Mouse (Mus musculus) limb, embryonic 13.5 days (tissue): ENCODE measurements at regions not wholly inside any gene's neighbourhood (a gene's known extent, or its start where the extent isn't known, plus 50 kb on each side); places are given as distances from the start of the nearest gene placed in this dataset.
A peak's percentile ranks its signal among the peaks of the same experiment; 100 is the strongest.

Experiments
- ATAC-seq: fragments of 200-750 bp; cut with Nextera tagmentation; 2 replicates; pipeline ENCODE4 v1.8.0; 2017; ENCODE audit warnings: low read depth, moderate number of reproducible peaks, moderate TSS enrichment; ENCODE audit not compliant: low FRiP score
- H3K27ac ChIP-seq: fragments of 300-500 bp; sonication (generic); 2 replicates; pipeline ENCODE4 v1.5.1; 2015; ENCODE audit warnings: inconsistent platforms, mild to moderate bottlenecking, moderate library complexity
- H3K27me3 ChIP-seq: fragments of 300-500 bp; sonication (generic); 2 replicates; pipeline ENCODE4 v1.6.1; 2015; ENCODE audit warnings: mild to moderate bottlenecking, inconsistent platforms
- H3K36me3 ChIP-seq: fragments of 300-500 bp; sonication (generic); 2 replicates; pipeline ENCODE4 v1.6.1; 2015; ENCODE audit warnings: inconsistent platforms, mild to moderate bottlenecking, moderate library complexity
- H3K4me1 ChIP-seq: fragments of 300-500 bp; sonication (generic); 2 replicates; pipeline ENCODE4 v1.6.1; 2015; ENCODE audit warnings: inconsistent platforms
- H3K4me2 ChIP-seq: fragments of 300-500 bp; sonication (generic); replicated peaks from 2 replicates; pipeline ENCODE4 v1.6.1; 2015; ENCODE audit warnings: inconsistent platforms, mild to moderate bottlenecking, moderate library complexity
- H3K4me3 ChIP-seq: fragments of 300-500 bp; sonication (generic); 2 replicates; pipeline ENCODE4 v1.5.1; 2015; ENCODE audit warnings: moderate library complexity, mild to moderate bottlenecking, inconsistent platforms
- H3K9ac ChIP-seq: fragments of 300-500 bp; sonication (generic); 2 replicates; pipeline ENCODE4 v1.6.1; 2015; ENCODE audit warnings: mild to moderate bottlenecking, inconsistent platforms
- H3K9me3 ChIP-seq: fragments of 300-500 bp; sonication (generic); 2 replicates; pipeline ENCODE4 v1.6.1; 2016; ENCODE audit warnings: inconsistent platforms
- WGBS: fragments of 180-500 bp; shearing (Covaris S2); methylation state at CpG from one replicate; pipeline ENCODE4 v1.1.7; 2015; 5-methylcytosine and 5-hydroxymethylcytosine counted together

- no peaks in the 10 kb centered on the region for H3K36me3 ChIP-seq
- peaks cover 9% of the 10 kb centered on the region for H3K4me1 ChIP-seq
- H3K4me3 ChIP-seq: no peak overlapping the region
- H3K27ac ChIP-seq: no peak overlapping the region
- H3K9me3 ChIP-seq: peaks cover 6% of the 10 kb centered on the region; the same call in 1 of the 2 replicates
- H3K9ac ChIP-seq: no peak overlapping the region
- no peak for ATAC-seq
- H3K27me3 ChIP-seq: no peaks in the 10 kb centered on the region
- no peak overlapping the region for H3K4me2 ChIP-seq
- 96% methylated on average over 1 of the region's 1 CpGs for WGBS
Measured at GRCm38 (mm10) chr3:51050156-51050555, 174.1 kb upstream of the Noct start.

- Histone ChIP-seq H3K9ac (no peak overlapping the region), H3K9me3 (peaks cover 16% of the 10 kb centered on the region), H3K4me3 (no peak overlapping the region), H3K27me3 (no peaks in the 10 kb centered on the region), H3K36me3 (no peaks in the 10 kb centered on the region), H3K27ac (no peak overlapping the region), H3K4me2 (no peak overlapping the region), H3K4me1 (no peaks in the 10 kb centered on the region)
- no peak for ATAC-seq
- WGBS: 58% methylated on average over 8 of the region's 8 CpGs
Measured at GRCm38 (mm10) chr3:51055004-51055403, 169.2 kb upstream of the Noct start.

- no peaks in the 10 kb centered on the region for H3K36me3 ChIP-seq
- no peak for ATAC-seq
- no peak overlapping the region for H3K9ac ChIP-seq
- H3K4me3 ChIP-seq: no peak overlapping the region
- H3K4me1 ChIP-seq: peaks cover 37% of the 10 kb centered on the region
- 16% methylated on average over 4 of the region's 4 CpGs for WGBS
- no peak overlapping the region for H3K4me2 ChIP-seq
- no peaks in the 10 kb centered on the region for H3K9me3 ChIP-seq
- H3K27ac ChIP-seq: peak overlapping the region; percentile 6; the same call in 1 of the 2 replicates
- H3K27me3 ChIP-seq: no peaks in the 10 kb centered on the region
Measured at GRCm38 (mm10) chr3:51064201-51064600, 160.0 kb upstream of the Noct start.

GRCm38 (mm10) chr3:51066373-51066772 lies 157.9 kb upstream of the Noct start:
- 57% methylated on average over 5 of the region's 5 CpGs for WGBS
- ATAC-seq: no peak; the same call in 1 of the 2 replicates

GRCm38 (mm10) chr3:51072417-51072816 lies 151.8 kb upstream of the Noct start:
- Histone ChIP-seq H3K27ac (no peak overlapping the region), H3K36me3 (no peaks in the 10 kb centered on the region), H3K4me2 (no peak overlapping the region), H3K9me3 (no peaks in the 10 kb centered on the region), H3K4me3 (no peak overlapping the region), H3K27me3 (no peaks in the 10 kb centered on the region), H3K4me1 (peaks cover 37% of the 10 kb centered on the region), H3K9ac (no peak overlapping the region)
- WGBS: 67% methylated on average over 10 of the region's 10 CpGs
- ATAC-seq: no peak

More at GRCm38 (mm10) chr3:51066373-51066772, 157.9 kb upstream of the Noct start:
- no peak overlapping the region for H3K4me3 ChIP-seq
- no peak overlapping the region for H3K27ac ChIP-seq
- H3K4me2 ChIP-seq: no peak overlapping the region
- peaks cover 37% of the 10 kb centered on the region for H3K4me1 ChIP-seq
- no peaks in the 10 kb centered on the region for H3K36me3 ChIP-seq
- no peaks in the 10 kb centered on the region for H3K27me3 ChIP-seq
- no peaks in the 10 kb centered on the region for H3K9me3 ChIP-seq
- no peak overlapping the region for H3K9ac ChIP-seq

- ATAC-seq: no peak
- Histone ChIP-seq H3K27me3 (no peaks in the 10 kb centered on the region), H3K27ac (no peak overlapping the region; the same call in 1 of the 2 replicates), H3K36me3 (no peaks in the 10 kb centered on the region), H3K4me1 (peaks cover 42% of the 10 kb centered on the region), H3K4me2 (no peak overlapping the region), H3K9ac (no peak overlapping the region), H3K9me3 (no peaks in the 10 kb centered on the region), H3K4me3 (no peak overlapping the region)
- 74% methylated on average over 15 of the region's 15 CpGs for WGBS
Measured at GRCm38 (mm10) chr3:51073003-51073679, 151.1 kb upstream of the Noct start.

GRCm38 (mm10) chr3:51073743-51074319 lies 150.4 kb upstream of the Noct start:
- no peak overlapping the region for H3K4me2 ChIP-seq
- H3K9me3 ChIP-seq: no peaks in the 10 kb centered on the region
- no peaks in the 10 kb centered on the region for H3K27me3 ChIP-seq
- WGBS: 69% methylated on average over 7 of the region's 7 CpGs
- H3K4me1 ChIP-seq: peaks cover 48% of the 10 kb centered on the region
- H3K4me3 ChIP-seq: no peak overlapping the region
- peak overlapping the region; percentile 77 for H3K27ac ChIP-seq
- ATAC-seq: no peak
- H3K36me3 ChIP-seq: no peaks in the 10 kb centered on the region
- no peak overlapping the region for H3K9ac ChIP-seq

- Histone ChIP-seq H3K27me3 (no peaks in the 10 kb centered on the region), H3K4me3 (no peak overlapping the region), H3K9me3 (no peaks in the 10 kb centered on the region), H3K9ac (no peak overlapping the region), H3K36me3 (no peaks in the 10 kb centered on the region), H3K4me1 (peaks cover 64% of the 10 kb centered on the region), H3K4me2 (no peak overlapping the region), H3K27ac (no peak overlapping the region; the same call in 1 of the 2 replicates)
- 48% methylated on average over 10 of the region's 10 CpGs for WGBS
- ATAC-seq: peak; percentile 65
Measured at GRCm38 (mm10) chr3:51075219-51075920, 148.9 kb upstream of the Noct start.

- Histone ChIP-seq H3K27ac (peak overlapping the region; percentile 12; the same call in 1 of the 2 replicates), H3K4me2 (no peak overlapping the region), H3K9me3 (no peaks in the 10 kb centered on the region), H3K27me3 (no peaks in the 10 kb centered on the region), H3K9ac (no peak overlapping the region), H3K4me1 (peaks cover 76% of the 10 kb centered on the region), H3K4me3 (no peak overlapping the region), H3K36me3 (no peaks in the 10 kb centered on the region)
- 60% methylated on average over 4 of the region's 4 CpGs for WGBS
- ATAC-seq: no peak
Measured at GRCm38 (mm10) chr3:51078459-51078858, 145.8 kb upstream of the Noct start.

GRCm38 (mm10) chr3:51080415-51080814 lies 143.8 kb upstream of the Noct start:
- ATAC-seq: peak; percentile 60
- Histone ChIP-seq H3K9me3 (no peaks in the 10 kb centered on the region), H3K9ac (no peak overlapping the region), H3K36me3 (no peaks in the 10 kb centered on the region), H3K4me2 (no peak overlapping the region), H3K27me3 (no peaks in the 10 kb centered on the region), H3K27ac (peak overlapping the region; percentile 91), H3K4me3 (no peak overlapping the region), H3K4me1 (peaks cover 69% of the 10 kb centered on the region)
- WGBS: 21% methylated on average over 3 of the region's 3 CpGs

GRCm38 (mm10) chr3:51080855-51081254 lies 143.4 kb upstream of the Noct start:
- peak overlapping the region; percentile 91 for H3K27ac ChIP-seq
- peak overlapping the region; percentile 19; the same call in 1 of the 2 replicates for H3K4me2 ChIP-seq
- no peak overlapping the region for H3K9ac ChIP-seq
- H3K9me3 ChIP-seq: no peaks in the 10 kb centered on the region
- WGBS: 7% methylated on average over 7 of the region's 7 CpGs
- H3K4me3 ChIP-seq: no peak overlapping the region
- peak; percentile 89 for ATAC-seq
- H3K4me1 ChIP-seq: peaks cover 65% of the 10 kb centered on the region
- H3K27me3 ChIP-seq: no peaks in the 10 kb centered on the region
- no peaks in the 10 kb centered on the region for H3K36me3 ChIP-seq

GRCm38 (mm10) chr3:51082831-51083575 lies 141.2 kb upstream of the Noct start:
- H3K4me2 ChIP-seq: peak overlapping the region; percentile 37; the same call in 1 of the 2 replicates
- peak overlapping the region; percentile 89 for H3K27ac ChIP-seq
- peaks cover 60% of the 10 kb centered on the region for H3K4me1 ChIP-seq
- no peaks in the 10 kb centered on the region for H3K27me3 ChIP-seq
- no peak for ATAC-seq
- H3K36me3 ChIP-seq: no peaks in the 10 kb centered on the region
- H3K9me3 ChIP-seq: no peaks in the 10 kb centered on the region
- 38% methylated on average over 11 of the region's 11 CpGs for WGBS
- H3K4me3 ChIP-seq: no peak overlapping the region
- 0 out of 2 replicates have a peak overlapping the region, but pooled peaks have one; percentile 8 for H3K9ac ChIP-seq
